In genomic region chr17:93532535-93532934, GRCm38 (mm10) we compare ENCODE assay signal across 25 mouse cellular contexts.
DNase-seq lines count a peak whose midpoint lies in the region; ATAC-seq and TF ChIP-seq lines count a peak whose summit lies in the region.
"Had no signal": no experiment of that assay in that cellular context is flagged by ENCODE, and none has a peak within 500 bp of the region (broad histone marks: within the 10 kb centered on the region; RNA-seq: fewer than 3 reads in every experiment).

No protein-coding gene starts in this region.

- peak; percentile 3 for DNase-seq in forebrain, postnatal 0 days
- DNase-seq in liver, adult 2 months (ENCODE audit: extremely low read depth, low read depth, low spot score) = peak; percentile 23
- no peak for DNase-seq in liver, postnatal 0 days
- DNase-seq in 3T3-L1 (ENCODE audit: low read depth, low spot score) = peak; percentile 55
- DNase-seq in R1 (ENCODE audit: low read depth, low spot score) = peak; percentile 39
- DNase-seq in cerebellum, adult 2 months = no peak
- no peak for DNase-seq in heart, postnatal 25 days (ENCODE audit: low spot score)
- DNase-seq: adrenal gland, postnatal 36 days; cerebellum, adult 11 months; cerebellum, postnatal 10 days; gastrocnemius, adult 2 months; heart, postnatal 4 days; kidney, postnatal 4 days; layer of hippocampus, adult 9-11 months; lung, postnatal 4 days; right cerebral cortex, postnatal 14 days had no signal

- no peak for TF ChIP-seq EP300 in liver, postnatal 0 days (IDR thresholded peaks at IDR 0.05; ENCODE audit: low read depth)

- ATAC-seq in forebrain, postnatal 0 days = no peak
- ATAC-seq in forebrain, embryonic 13.5 days = no peak
- no peak for ATAC-seq in liver, postnatal 0 days
- ATAC-seq: CD4-positive, CD25-positive, alpha-beta regulatory T cell, adult 4 months; intestine, embryonic 15.5 days had no signal

- H3K9me3 ChIP-seq in forebrain, postnatal 0 days (ENCODE audit: low read length) = no peaks in the 10 kb centered on the region
- no peaks in the 10 kb centered on the region for H3K9me3 ChIP-seq in forebrain, embryonic 13.5 days (replicated peaks)
- H3K9me3 ChIP-seq in liver, postnatal 0 days (ENCODE audit: low read length) = no peaks in the 10 kb centered on the region
- H3K9me3 ChIP-seq: embryonic facial prominence, embryonic 12.5 days; G1E; heart, embryonic 15.5 days; hindbrain, embryonic 15.5 days; intestine, embryonic 15.5 days; lung, embryonic 15.5 days had no signal

- H3K79me2 ChIP-seq in liver, adult 2 months (ENCODE audit: control insufficient read depth, insufficient read depth, low read length) = no peaks in the 10 kb centered on the region

- H3K27ac ChIP-seq in forebrain, postnatal 0 days (ENCODE audit: low read depth, low read length) = no peak overlapping the region
- H3K27ac ChIP-seq in forebrain, embryonic 13.5 days = no peak overlapping the region
- H3K27ac ChIP-seq in liver, adult 2 months (replicated peaks; ENCODE audit: insufficient read depth, low read depth, low read length) = no peak overlapping the region
- H3K27ac ChIP-seq in liver, postnatal 0 days (ENCODE audit: low read depth) = no peak overlapping the region
- no peak overlapping the region for H3K27ac ChIP-seq in cerebellum, adult 2 months (ENCODE audit: insufficient read depth, low read length)
- H3K27ac ChIP-seq: embryonic facial prominence, embryonic 12.5 days; gastrocnemius, adult 2 months; heart, embryonic 15.5 days; hindbrain, embryonic 15.5 days; intestine, embryonic 15.5 days; lung, embryonic 15.5 days had no signal

- no peaks in the 10 kb centered on the region for H3K36me3 ChIP-seq in forebrain, postnatal 0 days (ENCODE audit: insufficient read depth)
- no peaks in the 10 kb centered on the region for H3K36me3 ChIP-seq in forebrain, embryonic 13.5 days (ENCODE audit: poor library complexity, severe bottlenecking)
- H3K36me3 ChIP-seq in liver, adult 2 months (ENCODE audit: control insufficient read depth, insufficient read depth, low read length) = no peaks in the 10 kb centered on the region
- H3K36me3 ChIP-seq in liver, postnatal 0 days (replicated peaks; ENCODE audit: insufficient read depth, low read length) = no peaks in the 10 kb centered on the region
- H3K36me3 ChIP-seq: embryonic facial prominence, embryonic 12.5 days; G1E; heart, embryonic 15.5 days; hindbrain, embryonic 15.5 days; intestine, embryonic 15.5 days; lung, embryonic 15.5 days had no signal

- intact Hi-C loops in heart, postnatal 25 days (cut with DNase I) = no loop called here

- H3K4me2 ChIP-seq in forebrain, postnatal 0 days (ENCODE audit: low read depth) = no peak overlapping the region
- H3K4me2 ChIP-seq in forebrain, embryonic 13.5 days = no peak overlapping the region
- H3K4me2 ChIP-seq in liver, postnatal 0 days (ENCODE audit: low read depth, low read length) = no peak overlapping the region
- H3K4me2 ChIP-seq: embryonic facial prominence, embryonic 12.5 days; heart, embryonic 15.5 days; hindbrain, embryonic 15.5 days; intestine, embryonic 15.5 days; liver, embryonic 11.5 days; lung, embryonic 15.5 days had no signal

- H3K27me3 ChIP-seq in forebrain, postnatal 0 days (ENCODE audit: insufficient read depth, low read length) = no peaks in the 10 kb centered on the region
- no peaks in the 10 kb centered on the region for H3K27me3 ChIP-seq in forebrain, embryonic 13.5 days
- no peaks in the 10 kb centered on the region for H3K27me3 ChIP-seq in liver, adult 2 months (ENCODE audit: control insufficient read depth, insufficient read depth, low read length)
- H3K27me3 ChIP-seq in liver, postnatal 0 days (ENCODE audit: insufficient read depth, low read length) = no peaks in the 10 kb centered on the region
- H3K27me3 ChIP-seq in cerebellum, adult 2 months (ENCODE audit: control insufficient read depth, insufficient read depth, low read length) = no peaks in the 10 kb centered on the region
- H3K27me3 ChIP-seq: embryonic facial prominence, embryonic 12.5 days; heart, embryonic 15.5 days; hindbrain, embryonic 15.5 days; intestine, embryonic 15.5 days; lung, embryonic 15.5 days had no signal

- TF ChIP-seq POLR2A in liver, adult 2 months (IDR thresholded peaks at IDR 0.05; ENCODE audit: extremely low read depth, insufficient read depth, low read length) = no peak
- no peak for TF ChIP-seq POLR2A in cerebellum, adult 2 months (IDR thresholded peaks at IDR 0.05; ENCODE audit: borderline replicate concordance, insufficient read depth, low read length)

- no peaks in the 10 kb centered on the region for H3K4me1 ChIP-seq in forebrain, postnatal 0 days (ENCODE audit: insufficient read depth)
- H3K4me1 ChIP-seq in forebrain, embryonic 13.5 days = no peaks in the 10 kb centered on the region
- no peaks in the 10 kb centered on the region for H3K4me1 ChIP-seq in liver, adult 2 months (ENCODE audit: control insufficient read depth, insufficient read depth, low read length)
- H3K4me1 ChIP-seq in liver, postnatal 0 days (ENCODE audit: insufficient read depth) = no peaks in the 10 kb centered on the region
- no peaks in the 10 kb centered on the region for H3K4me1 ChIP-seq in cerebellum, adult 2 months (ENCODE audit: control insufficient read depth, insufficient read depth, low read length)
- H3K4me1 ChIP-seq: embryonic facial prominence, embryonic 12.5 days; heart, embryonic 15.5 days; hindbrain, embryonic 15.5 days; intestine, embryonic 15.5 days; lung, embryonic 15.5 days had no signal

- TF ChIP-seq CTCF in forebrain, postnatal 0 days (IDR thresholded peaks at IDR 0.05; ENCODE audit: low read depth) = peak; percentile 46; the same call in 1 of the 2 replicates
- TF ChIP-seq CTCF in liver, adult 2 months (IDR thresholded peaks at IDR 0.05; ENCODE audit: low read depth, low read length) = no peak
- no peak for TF ChIP-seq CTCF in liver, postnatal 0 days (IDR thresholded peaks at IDR 0.05; ENCODE audit: low read depth)
- TF ChIP-seq CTCF in cerebellum, adult 2 months (IDR thresholded peaks at IDR 0.05; ENCODE audit: borderline replicate concordance, insufficient read depth, low read depth, low read length) = no peak

- no peak overlapping the region for H3K4me3 ChIP-seq in forebrain, postnatal 0 days (ENCODE audit: low read depth, low read length)
- no peak overlapping the region for H3K4me3 ChIP-seq in forebrain, embryonic 13.5 days
- no peak overlapping the region for H3K4me3 ChIP-seq in liver, adult 2 months (ENCODE audit: insufficient read depth, low read depth, low read length)
- H3K4me3 ChIP-seq in liver, postnatal 0 days (ENCODE audit: low read depth, low read length) = no peak overlapping the region
- no peak overlapping the region for H3K4me3 ChIP-seq in cerebellum, adult 2 months (replicated peaks; ENCODE audit: insufficient read depth, low read depth, low read length)
- H3K4me3 ChIP-seq: embryonic facial prominence, embryonic 12.5 days; gastrocnemius, adult 2 months; heart, embryonic 15.5 days; hindbrain, embryonic 15.5 days; intestine, embryonic 15.5 days; lung, embryonic 15.5 days had no signal

- no peak overlapping the region for H3K9ac ChIP-seq in forebrain, postnatal 0 days
- no peak overlapping the region for H3K9ac ChIP-seq in forebrain, embryonic 13.5 days
- no peak overlapping the region for H3K9ac ChIP-seq in liver, adult 2 months (ENCODE audit: low read depth, low read length)
- H3K9ac ChIP-seq in liver, postnatal 0 days (replicated peaks) = no peak overlapping the region
- H3K9ac ChIP-seq: embryonic facial prominence, embryonic 12.5 days; heart, embryonic 15.5 days; hindbrain, embryonic 15.5 days; intestine, embryonic 15.5 days; lung, embryonic 15.5 days had no signal

Comparison
In these comparisons a context has a peak if more than half of its experiments do, and no peak if none do; other contexts are left out.
1. DNase-seq: peak in forebrain, postnatal 0 days (single experiment), liver, adult 2 months (single experiment), 3T3-L1 (single experiment) and R1 (single experiment); none in liver, postnatal 0 days (single experiment), cerebellum, adult 2 months (0 of 2) and heart, postnatal 25 days (single experiment).